Mouse (Mus musculus) frontal cortex, adult (tissue): ENCODE data around the gene Zbtb25.

Experiments used
- ATAC-seq: cut with Nextera tagmentation; 2 replicates; pipeline ENCODE4 v1.9.2; 2017; ENCODE audit warnings: mild to moderate bottlenecking, moderate library complexity, mixed read lengths; ENCODE audit not compliant: low TSS enrichment

Zbtb25 gene

DNA sequence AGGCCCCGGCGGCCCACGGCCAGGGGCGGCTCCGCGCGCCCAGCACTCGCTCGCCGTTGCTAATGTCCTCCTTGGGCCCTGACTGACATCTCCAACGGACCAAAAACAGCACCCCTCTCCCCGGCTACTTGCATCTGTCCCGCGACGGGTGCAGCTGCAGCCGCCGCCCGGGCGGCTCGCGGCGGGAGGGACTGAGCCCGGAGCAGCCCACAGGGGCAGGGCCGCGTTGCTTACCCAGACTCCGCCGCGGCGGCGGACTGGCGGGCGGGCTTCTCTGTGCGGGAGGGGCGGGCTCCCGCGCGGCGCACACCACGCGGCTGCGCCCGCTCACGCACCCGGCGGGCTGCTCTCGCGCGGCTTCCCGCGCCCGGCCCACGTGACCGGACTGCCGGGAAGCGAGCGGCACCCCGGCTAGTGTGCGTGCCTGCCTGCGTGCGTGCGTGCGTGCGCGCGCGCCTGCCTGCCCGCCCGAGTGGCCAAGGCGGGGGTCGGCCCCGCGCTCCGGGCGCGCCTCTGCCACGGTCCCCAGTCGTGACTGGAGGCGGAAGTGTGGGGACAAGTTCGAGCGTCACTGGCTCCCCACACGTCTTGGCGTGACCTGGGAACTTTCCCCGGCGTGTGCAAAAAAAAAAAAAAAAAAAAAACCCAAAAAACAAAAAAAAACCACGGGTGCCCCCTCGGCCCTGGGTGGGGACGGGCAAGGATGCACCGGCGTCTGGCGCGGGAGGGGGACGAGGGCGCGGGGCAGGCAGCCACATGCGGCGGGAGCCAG lies at the start of gene Zbtb25:
Gene Zbtb25 (minus strand): TSS at position 397 of the 772 bp plus-strand sequence.
- peak; percentile 73 for ATAC-seq

DNA sequence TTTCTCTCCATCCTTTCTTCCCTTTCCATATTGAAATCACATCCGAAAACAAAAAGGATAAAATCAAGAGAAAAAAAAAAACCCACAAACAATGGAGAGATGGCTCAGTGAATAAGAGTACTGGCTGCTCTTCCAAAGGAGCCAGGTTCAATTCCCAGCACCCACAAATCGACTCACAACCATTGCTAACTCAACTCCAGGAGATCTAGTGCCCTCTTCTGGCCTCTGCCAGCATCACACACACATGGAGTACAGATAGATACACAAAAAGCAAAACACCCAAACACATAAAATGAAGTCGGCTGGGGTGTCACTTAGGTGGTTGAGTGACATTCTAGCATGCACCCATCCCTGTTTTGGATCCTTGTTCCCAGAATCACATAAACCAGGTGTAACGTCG lies 48.9 kb upstream of the Zbtb25 start:
- no peak for ATAC-seq

GRCm38 (mm10) chr12:76417433-76417854 lies 48.0 kb upstream of the Zbtb25 start, which contains the start of gene Ppp1r36:
Gene Ppp1r36, plus strand, starts transcription at chr12:76417538.
- no peak for ATAC-seq

GRCm38 (mm10) chr12:76415383-76416010 lies 46.1 kb upstream of the Zbtb25 start:
- no peak for ATAC-seq

DNA sequence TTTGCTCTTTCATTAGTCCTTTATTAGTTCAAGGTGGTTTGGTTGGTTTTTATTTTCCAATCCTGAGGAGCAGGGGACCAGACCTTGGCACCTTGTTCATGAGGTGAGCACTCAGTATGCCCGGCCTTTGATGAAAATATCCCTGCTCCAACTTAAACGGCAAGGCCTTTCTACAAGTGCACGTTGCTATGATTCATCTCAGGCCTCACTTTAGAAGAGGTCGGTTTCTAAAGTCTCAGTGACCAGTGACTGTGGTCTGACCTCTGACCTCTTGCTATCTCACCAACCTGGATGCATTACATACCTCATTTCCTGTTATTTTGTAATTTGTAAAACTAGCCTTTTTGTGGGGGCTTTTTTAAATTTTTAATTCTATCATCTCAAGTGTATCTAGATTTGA lies 39.8 kb upstream of the Zbtb25 start:
- ATAC-seq: no peak

- no peak for ATAC-seq
Observed at GRCm38 (mm10) chr12:76407184-76407583, 37.8 kb upstream of the Zbtb25 start.

- ATAC-seq: no peak
Observed at GRCm38 (mm10) chr12:76405971-76406370, 36.6 kb upstream of the Zbtb25 start.

- no peak for ATAC-seq
Observed at GRCm38 (mm10) chr12:76405183-76405970, 36.0 kb upstream of the Zbtb25 start.

- ATAC-seq: no peak
Observed at GRCm38 (mm10) chr12:76404836-76405182, 35.4 kb upstream of the Zbtb25 start.

DNA sequence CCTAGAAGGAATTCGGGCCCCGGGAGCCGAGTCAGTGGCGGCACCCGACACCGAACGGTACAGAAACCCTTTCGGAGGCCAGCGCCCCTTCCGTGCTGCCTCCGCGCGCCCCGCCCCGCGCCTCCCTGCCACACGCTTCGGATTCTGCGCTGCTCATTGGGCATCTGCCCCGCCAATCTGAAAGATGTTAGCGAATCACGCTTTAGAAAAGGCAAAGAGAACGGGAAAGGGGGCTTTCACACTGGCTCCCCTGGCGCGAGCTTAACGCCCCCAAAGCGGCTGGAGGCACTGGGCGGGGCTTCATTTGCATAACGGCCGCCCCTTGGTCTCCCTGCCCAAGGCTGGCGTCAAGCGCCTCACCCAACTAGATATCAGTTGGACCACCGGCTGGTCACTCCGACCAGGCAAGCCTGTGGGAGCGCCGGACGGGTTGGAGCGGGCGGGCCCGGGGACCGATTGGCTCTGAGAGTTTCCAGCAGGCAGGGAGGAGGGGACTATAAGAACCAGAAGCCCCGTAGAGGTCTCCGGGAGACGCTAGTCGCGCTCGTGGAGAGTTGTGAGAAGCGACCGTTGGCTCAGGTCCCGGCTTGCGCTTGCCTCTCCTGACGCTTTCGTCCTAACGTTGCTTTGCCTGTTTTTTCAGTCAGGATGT lies 34.6 kb upstream of the Zbtb25 start, which contains the start of gene Hspa2:
Gene Hspa2 (plus strand): TSS at position 291 of the 652 bp plus-strand sequence.
- ATAC-seq: peak; percentile 92

GRCm38 (mm10) chr12:76402991-76403885 lies 33.8 kb upstream of the Zbtb25 start:
- ATAC-seq: peak; percentile 77

- no peak for ATAC-seq
Observed at GRCm38 (mm10) chr12:76401674-76402073, 32.3 kb upstream of the Zbtb25 start.

- ATAC-seq: no peak
Observed at GRCm38 (mm10) chr12:76397281-76397680, 27.9 kb upstream of the Zbtb25 start.

DNA sequence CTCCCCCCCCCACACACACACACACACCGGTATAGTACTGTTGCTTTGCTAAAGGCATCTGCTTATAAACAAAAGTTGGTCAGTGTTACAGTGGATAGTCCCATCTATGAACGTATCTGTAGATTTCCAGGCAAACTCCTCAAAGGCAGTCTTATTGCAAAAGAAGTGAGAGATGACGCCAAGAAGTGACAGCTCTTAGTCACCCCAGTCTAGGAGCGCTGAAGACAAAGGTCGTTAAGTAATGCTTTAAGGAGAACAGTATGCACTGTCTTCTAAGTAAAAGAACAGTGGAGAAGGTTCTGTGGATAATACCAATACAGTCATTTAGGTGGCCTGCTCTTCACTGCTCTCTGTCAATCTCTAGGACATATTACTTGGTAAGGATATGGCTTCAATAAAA lies 23.6 kb upstream of the Zbtb25 start:
- ATAC-seq: no peak

GRCm38 (mm10) chr12:76391595-76392271 lies 22.3 kb upstream of the Zbtb25 start:
- no peak for ATAC-seq

DNA sequence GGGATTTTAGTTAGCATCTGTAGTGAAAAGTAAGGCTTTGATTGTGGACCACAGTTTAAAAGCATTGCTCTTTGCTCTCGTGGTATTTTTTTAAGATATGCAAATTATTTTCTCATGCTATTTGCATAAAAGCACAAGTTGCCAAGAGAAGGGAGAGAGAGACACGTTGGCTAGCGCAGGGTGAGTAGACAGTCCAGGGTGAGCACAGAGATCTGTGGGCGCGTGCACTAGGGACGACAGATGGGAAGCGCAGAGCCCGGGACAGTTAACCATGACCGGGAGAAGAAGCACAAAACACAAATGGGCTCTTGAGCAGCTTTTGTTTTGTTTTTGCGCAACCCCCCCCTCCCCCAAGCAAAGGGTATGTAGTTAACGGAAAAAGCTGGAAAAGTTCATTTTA lies 19.4 kb upstream of the Zbtb25 start:
- ATAC-seq: peak; percentile 74

DNA sequence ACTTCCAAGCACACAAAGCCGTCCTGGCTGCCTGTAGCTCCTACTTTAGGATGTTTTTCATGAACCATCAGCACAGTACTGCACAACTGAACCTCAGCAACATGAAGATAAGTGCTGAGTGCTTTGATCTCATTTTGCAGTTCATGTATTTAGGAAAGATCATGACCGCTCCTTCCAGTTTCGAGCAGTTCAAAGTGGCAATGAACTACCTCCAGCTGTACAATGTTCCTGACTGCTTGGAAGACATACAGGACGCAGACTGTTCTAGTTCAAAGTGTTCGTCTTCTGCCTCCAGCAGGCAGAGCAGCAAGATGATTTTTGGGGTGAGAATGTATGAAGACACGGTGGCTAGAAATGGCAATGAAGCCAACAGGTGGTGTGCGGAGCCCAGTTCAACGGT lies 15.9 kb upstream of the Zbtb25 start:
- no peak for ATAC-seq

DNA sequence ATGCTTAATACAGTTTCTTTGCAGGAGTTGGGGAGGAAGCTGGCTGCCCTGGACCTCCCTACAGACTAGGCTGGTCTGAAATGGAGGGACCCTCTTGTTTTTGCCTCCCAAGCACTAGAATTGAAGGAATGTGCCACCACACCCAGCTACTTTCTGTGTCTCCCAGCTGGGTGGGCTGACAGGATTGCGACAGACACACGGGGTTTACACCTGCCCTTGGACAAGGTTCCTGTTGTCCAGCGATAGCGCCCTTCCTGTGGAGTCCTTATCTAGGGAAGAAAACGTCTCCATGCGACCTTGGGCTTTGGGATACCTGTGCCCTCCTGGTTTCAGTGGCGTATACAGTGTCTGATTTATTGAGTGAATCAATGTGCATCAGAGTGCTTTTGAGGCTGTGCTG lies 10.7 kb upstream of the Zbtb25 start:
- no peak for ATAC-seq

- ATAC-seq: no peak
Observed at GRCm38 (mm10) chr12:76378556-76378955, 9.2 kb upstream of the Zbtb25 start.

GRCm38 (mm10) chr12:76377726-76378125 lies 8.3 kb upstream of the Zbtb25 start:
- ATAC-seq: no peak
